Mouse (Mus musculus): ENCODE data around the gene Crtap. TPM values are rescaled to one million over a fixed set of nuclear protein-coding genes. Genes with fewer than 3 reads are reported as not detected.

Gene Crtap
- polyA plus RNA-seq, 1 experiment from 2014 or later = 34.0 TPM

DNA sequence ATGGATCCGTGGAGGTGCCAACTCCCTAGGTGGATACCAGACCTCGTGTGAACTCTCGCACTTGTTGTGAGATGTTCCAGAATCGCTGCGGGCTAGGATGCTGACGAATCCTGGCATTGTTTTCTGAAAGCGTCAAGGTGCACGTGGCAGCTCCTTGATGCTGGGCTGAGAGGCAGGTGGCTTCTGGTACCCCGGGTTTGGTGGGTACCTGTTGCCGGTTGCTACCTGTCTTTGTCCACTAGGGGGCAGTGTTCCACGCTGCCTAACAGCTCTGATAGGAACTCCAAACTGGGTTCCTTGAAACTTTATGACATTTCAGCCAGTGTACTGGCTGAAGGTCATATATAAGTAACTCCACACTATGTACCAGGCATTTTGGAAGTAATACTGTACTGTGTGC, 25.2 kb upstream of the Crtap start:
- Histone ChIP-seq H3K27me3 (replicated peaks) (no peaks in the 10 kb centered on the region), H3K27ac (replicated peaks) (no peak overlapping the region), H3K9me3 (replicated peaks) (no peaks in the 10 kb centered on the region), H3K4me2 (no peak overlapping the region), H3K36me3 (0 out of 2 replicates have a peak, but pooled peaks cover 4% of the 10 kb centered on the region), H3K4me1 (no peaks in the 10 kb centered on the region), H3K9ac (replicated peaks) (no peak overlapping the region), H3K4me3 (replicated peaks) (no peak overlapping the region)
- no peak for ATAC-seq (ENCODE audit: low FRiP score)
- 23% methylated on average over 11 of the region's 11 CpGs for WGBS

GRCm38 (mm10) chr9:114413866-114414265, 23.4 kb upstream of the Crtap start:
- H3K27ac ChIP-seq (replicated peaks) = no peak overlapping the region
- H3K9me3 ChIP-seq (replicated peaks) = no peaks in the 10 kb centered on the region
- no peak overlapping the region for H3K4me2 ChIP-seq
- H3K4me3 ChIP-seq (replicated peaks) = no peak overlapping the region
- H3K27me3 ChIP-seq (replicated peaks) = no peaks in the 10 kb centered on the region
- H3K36me3 ChIP-seq = peaks cover 13% of the 10 kb centered on the region
- H3K4me1 ChIP-seq = no peaks in the 10 kb centered on the region
- no peak for ATAC-seq (ENCODE audit: low FRiP score)
- 91% methylated on average over 12 of the region's 12 CpGs for WGBS
- no peak overlapping the region for H3K9ac ChIP-seq (replicated peaks)

DNA sequence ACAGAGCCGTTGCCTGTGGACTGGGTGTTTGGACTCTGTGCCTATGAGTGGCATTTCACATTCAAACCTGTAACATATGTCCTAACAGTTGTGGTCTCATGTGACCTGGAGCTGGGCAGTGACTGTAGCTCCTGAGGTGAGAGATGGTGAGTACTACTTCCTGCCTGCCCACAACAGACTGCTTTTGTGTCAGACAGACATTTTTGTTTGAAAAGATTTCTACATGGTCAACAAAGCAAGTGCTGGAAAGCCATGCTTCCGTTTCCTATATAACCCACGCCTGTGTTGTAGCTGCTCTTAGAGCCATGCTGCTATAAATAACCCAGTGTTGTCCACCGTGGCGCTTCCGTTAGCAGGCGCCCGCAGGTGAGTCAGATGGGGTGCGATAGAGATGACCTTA, 21.9 kb upstream of the Crtap start:
- H3K4me2 ChIP-seq = no peak overlapping the region
- no peak overlapping the region for H3K4me3 ChIP-seq (replicated peaks)
- 95% methylated on average over 9 of the region's 9 CpGs for WGBS
- H3K36me3 ChIP-seq = peaks cover 26% of the 10 kb centered on the region
- no peak overlapping the region for H3K9ac ChIP-seq (replicated peaks)
- H3K4me1 ChIP-seq = no peaks in the 10 kb centered on the region
- no peak for ATAC-seq (ENCODE audit: low FRiP score)
- no peaks in the 10 kb centered on the region for H3K9me3 ChIP-seq (replicated peaks)
- no peak overlapping the region for H3K27ac ChIP-seq (replicated peaks)
- no peaks in the 10 kb centered on the region for H3K27me3 ChIP-seq (replicated peaks)

- Histone ChIP-seq H3K4me2 (no peak overlapping the region), H3K36me3 (peaks cover 30% of the 10 kb centered on the region), H3K27me3 (replicated peaks) (no peaks in the 10 kb centered on the region), H3K4me1 (no peaks in the 10 kb centered on the region), H3K9me3 (replicated peaks) (no peaks in the 10 kb centered on the region), H3K27ac (replicated peaks) (no peak overlapping the region), H3K9ac (replicated peaks) (no peak overlapping the region), H3K4me3 (replicated peaks) (no peak overlapping the region)
- WGBS = 85% methylated on average over 5 of the region's 5 CpGs
- no peak for ATAC-seq (ENCODE audit: low FRiP score)
These were observed 20.8 kb upstream of the Crtap start for GRCm38 (mm10) chr9:114411295-114411694.

- Histone ChIP-seq H3K36me3 (peaks cover 39% of the 10 kb centered on the region), H3K27ac (replicated peaks) (no peak overlapping the region), H3K27me3 (replicated peaks) (no peaks in the 10 kb centered on the region), H3K9ac (replicated peaks) (no peak overlapping the region), H3K9me3 (replicated peaks) (no peaks in the 10 kb centered on the region), H3K4me2 (no peak overlapping the region), H3K4me3 (replicated peaks) (no peak overlapping the region), H3K4me1 (no peaks in the 10 kb centered on the region)
- ATAC-seq (ENCODE audit: low FRiP score) = no peak
- WGBS = 96% methylated on average over 11 of the region's 11 CpGs
These were observed 19.9 kb upstream of the Crtap start for GRCm38 (mm10) chr9:114410313-114410862.

DNA sequence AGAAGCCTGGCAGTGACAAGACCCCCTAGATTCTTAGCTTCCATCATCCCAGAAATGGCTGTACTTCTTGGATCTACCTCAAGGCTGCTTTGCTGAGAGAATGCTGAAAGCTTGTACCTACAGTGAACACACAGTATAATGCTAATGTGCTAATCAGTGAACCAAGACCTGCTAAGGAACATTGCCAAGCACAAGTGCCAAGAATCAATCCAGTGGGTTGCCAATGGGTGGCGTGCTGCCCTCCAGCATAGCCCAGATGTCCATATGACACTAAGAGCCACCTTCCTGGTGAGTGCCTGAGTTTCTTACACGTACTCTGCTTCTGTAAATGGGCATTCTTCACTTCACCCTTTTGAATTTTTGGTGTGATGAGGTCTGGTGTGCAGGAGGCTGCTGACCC, 17.2 kb upstream of the Crtap start:
- H3K4me3 ChIP-seq (replicated peaks) = no peak overlapping the region
- peaks cover under 1% of the 10 kb centered on the region; the same call in 1 of the 2 replicates for H3K4me1 ChIP-seq
- no peak overlapping the region for H3K27ac ChIP-seq (replicated peaks)
- 79% methylated on average over 2 of the region's 2 CpGs for WGBS
- H3K4me2 ChIP-seq = no peak overlapping the region
- no peaks in the 10 kb centered on the region for H3K9me3 ChIP-seq (replicated peaks)
- no peak overlapping the region for H3K9ac ChIP-seq (replicated peaks)
- peaks cover 54% of the 10 kb centered on the region for H3K36me3 ChIP-seq
- ATAC-seq (ENCODE audit: low FRiP score) = no peak
- H3K27me3 ChIP-seq (replicated peaks) = no peaks in the 10 kb centered on the region

DNA sequence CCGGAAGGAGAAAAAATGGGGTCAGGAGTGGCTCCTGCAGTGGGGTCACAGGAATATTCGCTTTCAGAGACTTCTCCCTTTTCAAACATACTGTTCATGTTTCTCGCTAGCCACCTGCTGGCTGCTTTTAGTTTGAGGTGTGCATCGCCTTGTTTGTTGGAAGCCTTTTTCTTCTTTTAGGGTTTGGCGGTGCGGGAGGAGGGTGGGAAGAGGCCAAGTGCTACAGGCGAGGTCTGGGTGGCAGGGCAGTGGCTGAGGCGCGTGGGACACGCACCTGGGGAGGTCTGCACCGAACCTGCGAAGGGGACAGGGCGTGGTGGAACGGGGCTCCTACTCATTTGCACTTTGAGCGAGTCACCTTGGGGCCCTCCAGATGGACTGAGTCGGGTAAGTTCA, 11.2 kb upstream of the Crtap start:
- peaks cover 17% of the 10 kb centered on the region for H3K4me1 ChIP-seq
- peaks cover 28% of the 10 kb centered on the region for H3K36me3 ChIP-seq

DNA sequence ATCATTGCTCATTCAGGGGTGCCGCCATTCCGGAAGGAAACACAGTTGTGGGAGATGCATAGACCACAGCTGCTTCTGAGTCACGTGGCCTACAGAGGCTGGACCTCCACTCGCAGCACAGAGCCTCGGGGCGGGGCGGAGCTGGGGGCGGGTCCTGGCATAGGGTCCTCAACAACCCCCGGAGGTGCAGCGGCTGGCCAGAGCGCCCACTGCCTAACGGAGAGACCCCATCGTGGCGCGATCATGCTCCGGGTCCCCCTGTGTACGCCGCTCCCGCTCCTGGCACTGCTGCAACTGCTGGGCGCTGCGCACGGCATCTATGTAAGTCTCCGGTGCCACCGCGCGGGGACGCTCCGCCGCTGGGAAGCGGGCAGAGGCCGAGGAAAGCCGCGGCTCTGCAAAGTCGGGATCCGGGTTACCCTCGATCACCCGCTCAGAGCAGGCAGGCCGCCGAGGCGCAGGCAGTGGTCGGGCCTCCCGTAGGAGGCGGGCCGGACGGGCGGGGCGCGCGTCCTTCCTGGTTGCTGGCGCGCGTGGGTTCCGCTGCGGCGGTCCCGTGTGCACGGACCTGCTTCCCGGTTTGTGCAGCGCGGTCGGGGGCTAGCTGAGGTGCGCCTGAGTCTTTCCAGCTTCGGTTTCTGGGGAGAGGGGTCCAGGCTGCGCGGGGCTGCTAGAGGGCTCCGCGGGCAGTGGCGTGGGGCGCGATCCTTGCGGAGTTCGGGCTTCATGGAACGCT, 10.6 kb upstream of the Crtap start, which contains the start of the genes Glb1 and Tmppe:
Glb1 (plus strand) TSS at position 128 of the 736 bp plus-strand sequence.
Tmppe (plus strand) TSS at position 157 of the 736 bp plus-strand sequence.
- Histone ChIP-seq H3K4me1 (peaks cover 17% of the 10 kb centered on the region), H3K27me3 (replicated peaks) (no peaks in the 10 kb centered on the region), H3K27ac (replicated peaks) (peak within 1 kb of the TSS; percentile 92), H3K4me3 (replicated peaks) (peak within 1 kb of the TSS; percentile 70), H3K4me2 (peak within 1 kb of the TSS; percentile 76), H3K36me3 (peaks cover 22% of the 10 kb centered on the region), H3K9ac (replicated peaks) (peak within 1 kb of the TSS; percentile 77), H3K9me3 (replicated peaks) (no peaks in the 10 kb centered on the region)
- WGBS = under 1% methylated on average over 65 of the region's 73 CpGs
- peak; percentile 98 for ATAC-seq (ENCODE audit: low FRiP score)

More for the DNA sequence above, 11.2 kb upstream of the Crtap start:
- Histone ChIP-seq H3K27me3 (replicated peaks) (no peaks in the 10 kb centered on the region), H3K4me3 (replicated peaks) (peak overlapping the region; percentile 70), H3K27ac (replicated peaks) (peak overlapping the region; percentile 92), H3K9me3 (replicated peaks) (no peaks in the 10 kb centered on the region), H3K4me2 (peak overlapping the region; percentile 76), H3K9ac (replicated peaks) (peak overlapping the region; percentile 77)
- 4% methylated on average over 16 of the region's 16 CpGs for WGBS
- ATAC-seq (ENCODE audit: low FRiP score) = peak; percentile 48; the same call in 1 of the 2 replicates

GRCm38 (mm10) chr9:114400588-114400948, 10.1 kb upstream of the Crtap start:
- peak overlapping the region; percentile 76 for H3K4me2 ChIP-seq
- H3K4me3 ChIP-seq (replicated peaks) = peak overlapping the region; percentile 70
- no peak for ATAC-seq (ENCODE audit: low FRiP score)
- H3K27me3 ChIP-seq (replicated peaks) = no peaks in the 10 kb centered on the region
- H3K36me3 ChIP-seq = peaks cover 17% of the 10 kb centered on the region
- H3K9ac ChIP-seq (replicated peaks) = peak overlapping the region; percentile 77
- H3K27ac ChIP-seq (replicated peaks) = peak overlapping the region; percentile 92
- WGBS = 26% methylated on average over 5 of the region's 5 CpGs
- H3K9me3 ChIP-seq (replicated peaks) = no peaks in the 10 kb centered on the region
- peaks cover 17% of the 10 kb centered on the region for H3K4me1 ChIP-seq

DNA sequence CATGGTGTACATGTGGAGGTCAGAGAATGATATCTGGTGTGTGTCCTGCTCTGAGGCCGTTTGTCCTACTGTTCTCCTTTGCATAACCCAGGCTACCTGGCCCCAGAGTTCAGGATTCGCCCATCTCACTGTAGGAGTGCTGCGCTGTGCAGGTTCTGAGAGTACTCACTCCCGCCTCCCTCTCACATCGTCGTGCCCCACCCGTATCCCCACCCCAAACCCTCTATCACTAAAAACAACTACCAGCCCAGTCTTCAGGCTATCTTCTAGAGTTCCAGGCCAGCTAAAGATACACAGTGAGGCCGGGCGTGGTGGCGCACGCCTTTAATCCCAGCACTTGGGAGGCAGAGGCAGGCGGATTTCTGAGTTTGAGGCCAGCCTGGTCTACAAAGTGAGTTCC, 9.2 kb upstream of the Crtap start:
- Histone ChIP-seq H3K4me2 (no peak overlapping the region), H3K36me3 (peaks cover 8% of the 10 kb centered on the region), H3K9ac (replicated peaks) (no peak overlapping the region), H3K27ac (replicated peaks) (no peak overlapping the region), H3K4me3 (replicated peaks) (no peak overlapping the region), H3K4me1 (peaks cover 17% of the 10 kb centered on the region), H3K27me3 (replicated peaks) (no peaks in the 10 kb centered on the region), H3K9me3 (replicated peaks) (no peaks in the 10 kb centered on the region)
- no peak for ATAC-seq (ENCODE audit: low FRiP score)
- WGBS = 93% methylated on average over 12 of the region's 12 CpGs

- 87% methylated on average over 4 of the region's 4 CpGs for WGBS
- Histone ChIP-seq H3K9me3 (replicated peaks) (no peaks in the 10 kb centered on the region), H3K4me1 (peaks cover 5% of the 10 kb centered on the region; the same call in 1 of the 2 replicates)
These were observed 4.8 kb upstream of the Crtap start for GRCm38 (mm10) chr9:114395258-114395657.

GRCm38 (mm10) chr9:114394677-114395076, 4.2 kb upstream of the Crtap start:
- peaks cover 5% of the 10 kb centered on the region; the same call in 1 of the 2 replicates for H3K4me1 ChIP-seq
- no peak for ATAC-seq (ENCODE audit: low FRiP score)
- no peak overlapping the region for H3K27ac ChIP-seq (replicated peaks)
- no peaks in the 10 kb centered on the region for H3K36me3 ChIP-seq
- no peaks in the 10 kb centered on the region for H3K9me3 ChIP-seq (replicated peaks)
- no peak overlapping the region for H3K9ac ChIP-seq (replicated peaks)
- H3K4me3 ChIP-seq (replicated peaks) = no peak overlapping the region
- H3K4me2 ChIP-seq = no peak overlapping the region
- H3K27me3 ChIP-seq (replicated peaks) = peaks cover 6% of the 10 kb centered on the region; the same call in 1 of the 2 replicates
- WGBS = 92% methylated on average over 8 of the region's 8 CpGs

More at GRCm38 (mm10) chr9:114395258-114395657, 4.8 kb upstream of the Crtap start:
- no peak overlapping the region for H3K4me3 ChIP-seq (replicated peaks)
- H3K27ac ChIP-seq (replicated peaks) = no peak overlapping the region
- no peaks in the 10 kb centered on the region for H3K36me3 ChIP-seq
- no peak overlapping the region for H3K9ac ChIP-seq (replicated peaks)
- H3K4me2 ChIP-seq = no peak overlapping the region
- peaks cover 6% of the 10 kb centered on the region; the same call in 1 of the 2 replicates for H3K27me3 ChIP-seq (replicated peaks)
- ATAC-seq (ENCODE audit: low FRiP score) = no peak
